Mouse (Mus musculus): Measurements from ENCODE around the gene Actr3b. TPM values are rescaled to one million over a fixed set of nuclear protein-coding genes. Genes with fewer than 3 reads are reported as not detected.

The Actr3b gene
- total and polyA plus RNA-seq, 3 experiments: 1.3 to 4.7 (median 3.9) TPM

GRCm38 (mm10) chr5:25760871-25761270 is 1.1 kb downstream of the Actr3b start:
- in situ Hi-C loops (cut with MboI; ENCODE audit: low pct_ligation_motif_present, low pct_unique_long_range_greater_than_20kb, low sequenced_read_pairs): no loop called here
- TF ChIP-seq ELF1 (IDR thresholded peaks at IDR 0.05; ENCODE audit: low read depth, low read length): no peak
- TF ChIP-seq CTCF (conservative IDR thresholded peaks at IDR 0.05 in 1 of 2, IDR thresholded peaks at IDR 0.05 in 1 of 2; ENCODE audit: low read depth in 2 of 2, low read length in 2 of 2): no peak
- no peak for TF ChIP-seq NELFE (IDR thresholded peaks at IDR 0.05; ENCODE audit: low read depth, low read length)
- TF ChIP-seq PAX5 (IDR thresholded peaks at IDR 0.05; ENCODE audit: low read length): no peak
- no peak for TF ChIP-seq MXI1 (IDR thresholded peaks at IDR 0.05; ENCODE audit: low read depth, low read length)
- TF ChIP-seq RCOR1 (conservative IDR thresholded peaks at IDR 0.05; ENCODE audit: low read depth, low read length): no peak
- TF ChIP-seq TCF12 (IDR thresholded peaks at IDR 0.05; ENCODE audit: low read depth, low read length): no peak
- TF ChIP-seq CHD2 (IDR thresholded peaks at IDR 0.05; ENCODE audit: low read length): no peak
- no peak for TF ChIP-seq NRF1 (IDR thresholded peaks at IDR 0.05; ENCODE audit: low read depth, low read length)
- no peak for TF ChIP-seq ZC3H11A (IDR thresholded peaks at IDR 0.05; ENCODE audit: low read depth, low read length)
- no peak for TF ChIP-seq MYC (IDR thresholded peaks at IDR 0.05; ENCODE audit: low read depth, low read length)
- no peak for TF ChIP-seq SIN3A (IDR thresholded peaks at IDR 0.05; ENCODE audit: low read length)
- no peak for TF ChIP-seq HCFC1 (IDR thresholded peaks at IDR 0.05; ENCODE audit: low read depth, low read length)
- TF ChIP-seq ZNF384 (IDR thresholded peaks at IDR 0.05; ENCODE audit: low read depth, low read length): no peak
- TF ChIP-seq ETS1 (conservative IDR thresholded peaks at IDR 0.05; ENCODE audit: low read depth, low read length): no peak
- TF ChIP-seq KAT2A (IDR thresholded peaks at IDR 0.05; ENCODE audit: insufficient replicate concordance, low read length): no peak
- no peak for TF ChIP-seq ZMIZ1 (IDR thresholded peaks at IDR 0.05; ENCODE audit: low read depth, low read length)
- no peak for TF ChIP-seq E2F4 (IDR thresholded peaks at IDR 0.05; ENCODE audit: insufficient replicate concordance, low read depth, low read length)
- dilution Hi-C loops (cut with MboI; ENCODE audit: extremely low pct_ligation_motif_present, extremely low pct_unique_long_range_greater_than_20kb, low sequenced_read_pairs): no loop called here
- H3K9ac ChIP-seq (ENCODE audit: insufficient read depth, low read depth): no peak overlapping the region
- H3K4me1 ChIP-seq (ENCODE audit: control insufficient read depth in 1 of 2, insufficient read depth in 2 of 2): peaks cover 13 to 26% of the 10 kb centered on the region in 2 experiments
- no peaks in the 10 kb centered on the region for H3K27me3 ChIP-seq (replicated peaks)
- H3K27ac ChIP-seq (ENCODE audit: insufficient read depth, low read depth): no peak overlapping the region
- no peaks in the 10 kb centered on the region for H3K36me3 ChIP-seq (replicated peaks in 1 of 2; ENCODE audit: control insufficient read depth in 1 of 2, insufficient read depth in 1 of 2, low read length in 1 of 2)
- no peaks in the 10 kb centered on the region for H3K9me3 ChIP-seq (replicated peaks; ENCODE audit: low read length)
- H3K79me2 ChIP-seq (replicated peaks; ENCODE audit: control insufficient read depth, extremely low read depth, insufficient read depth, poor library complexity, severe bottlenecking): no peaks in the 10 kb centered on the region
- H3K4me2 ChIP-seq (ENCODE audit: insufficient read depth, low read depth, poor library complexity, severe bottlenecking): no peak overlapping the region
- H3K4me3 ChIP-seq (replicated peaks in 1 of 3; ENCODE audit: low read depth in 2 of 3, low read length in 2 of 3, poor library complexity in 1 of 3): no peak overlapping the region
- no peak for DNase-seq (ENCODE audit: extremely low read depth)

GRCm38 (mm10) chr5:25761850-25762249 is 2.1 kb downstream of the Actr3b start:
- TF ChIP-seq USF1 (IDR thresholded peaks at IDR 0.05; ENCODE audit: low read depth, low read length) (peak; percentile 15), MYC (IDR thresholded peaks at IDR 0.05; ENCODE audit: low read depth, low read length) (no peak), USF2 (conservative IDR thresholded peaks at IDR 0.05; ENCODE audit: low read depth, low read length) (peak; percentile 17; the same call in 1 of the 2 replicates), GABPA (IDR thresholded peaks at IDR 0.05; ENCODE audit: insufficient replicate concordance, low read depth, low read length) (no peak), RAD21 (IDR thresholded peaks at IDR 0.05; ENCODE audit: low read depth, low read length) (no peak), SIN3A (IDR thresholded peaks at IDR 0.05; ENCODE audit: low read length) (no peak), MEF2A (IDR thresholded peaks at IDR 0.05; ENCODE audit: borderline replicate concordance, low read depth, low read length) (peak; percentile 73; the same call in 1 of the 2 replicates)
- H3K27ac ChIP-seq (ENCODE audit: insufficient read depth, low read depth): no peak overlapping the region
- dilution Hi-C loops (cut with MboI; ENCODE audit: extremely low pct_ligation_motif_present, extremely low pct_unique_long_range_greater_than_20kb, low sequenced_read_pairs): no loop called here

More at GRCm38 (mm10) chr5:25761850-25762249, 2.1 kb downstream of the Actr3b start:
- no peaks in the 10 kb centered on the region for H3K27me3 ChIP-seq (replicated peaks)
- H3K79me2 ChIP-seq (replicated peaks; ENCODE audit: control insufficient read depth, extremely low read depth, insufficient read depth, poor library complexity, severe bottlenecking): no peaks in the 10 kb centered on the region
- H3K36me3 ChIP-seq (replicated peaks in 1 of 2; ENCODE audit: control insufficient read depth in 1 of 2, insufficient read depth in 1 of 2, low read length in 1 of 2): no peaks in the 10 kb centered on the region
- peaks cover 13 to 26% of the 10 kb centered on the region in 2 experiments for H3K4me1 ChIP-seq (ENCODE audit: control insufficient read depth in 1 of 2, insufficient read depth in 2 of 2)
- H3K4me3 ChIP-seq (replicated peaks in 1 of 3; ENCODE audit: low read depth in 2 of 3, low read length in 2 of 3, poor library complexity in 1 of 3): no peak overlapping the region
- H3K9ac ChIP-seq (ENCODE audit: insufficient read depth, low read depth): no peak overlapping the region
- peak; percentile 23 for DNase-seq (ENCODE audit: extremely low read depth)
- no peaks in the 10 kb centered on the region for H3K9me3 ChIP-seq (replicated peaks; ENCODE audit: low read length)
- in situ Hi-C loops (cut with MboI; ENCODE audit: low pct_ligation_motif_present, low pct_unique_long_range_greater_than_20kb, low sequenced_read_pairs): no loop called here
- peak overlapping the region; percentile 24; the same call in 1 of the 2 replicates for H3K4me2 ChIP-seq (ENCODE audit: insufficient read depth, low read depth, poor library complexity, severe bottlenecking)
